Mouse (Mus musculus) bone marrow, adult 2 months (tissue): Measurements from ENCODE around the gene Gnat1. TPM values are rescaled to one million over a fixed set of nuclear protein-coding genes. Genes with fewer than 3 reads are reported as not detected.

Experiments
- H3K27ac ChIP-seq: fragments of 200-500 bp; 2 replicates; pipeline ENCODE4 v1.5.1; 2012; ENCODE audit warnings: low read depth, mild to moderate bottlenecking, control low read depth, inconsistent platforms, low read length; ENCODE audit not compliant: control insufficient read depth, poor library complexity, insufficient read depth
- H3K4me1 ChIP-seq: fragments of 200-500 bp; 2 replicates; pipeline ENCODE4 v1.6.1; 2011; ENCODE audit warnings: low read length; ENCODE audit not compliant: control insufficient read depth, insufficient read depth
- H3K4me3 ChIP-seq: fragments of 200-500 bp; replicated peaks from 2 replicates; pipeline ENCODE3; 2011; ENCODE audit warnings: mild to moderate bottlenecking, low read depth, low read length, control low read depth; ENCODE audit not compliant: control insufficient read depth
- CTCF ChIP-seq: fragments of 200-500 bp; IDR thresholded peaks from 2 replicates; pipeline ENCODE4 v1.5.1; 2011; ENCODE audit warnings: low read length, control low read depth; ENCODE audit not compliant: control insufficient read depth, insufficient read depth
- POLR2A ChIP-seq: fragments of 200-500 bp; IDR thresholded peaks from 2 replicates; pipeline ENCODE4 v1.6.1; 2011; ENCODE audit warnings: low read depth, mild to moderate bottlenecking, control low read depth, low read length, borderline replicate concordance; ENCODE audit not compliant: control insufficient read depth
- WGBS: fragments of 180-500 bp; shearing (Covaris S2); methylation state at CpG from one replicate; pipeline ENCODE4 v1.1.7; 2018; 5-methylcytosine and 5-hydroxymethylcytosine counted together
- polyA plus RNA-seq: library from polyadenylated mRNA; stranded (reverse); fragments of >200 nt; gene quantifications from 2 replicates; pipeline ENCODE4 v1.2.4, GENCODE M21; 2011; ENCODE audit warnings: low replicate concordance; ENCODE audit not compliant: missing spikeins, insufficient read depth, insufficient read length

Gene Gnat1
- polyA plus RNA-seq, 1 experiment, result not detected

DNA sequence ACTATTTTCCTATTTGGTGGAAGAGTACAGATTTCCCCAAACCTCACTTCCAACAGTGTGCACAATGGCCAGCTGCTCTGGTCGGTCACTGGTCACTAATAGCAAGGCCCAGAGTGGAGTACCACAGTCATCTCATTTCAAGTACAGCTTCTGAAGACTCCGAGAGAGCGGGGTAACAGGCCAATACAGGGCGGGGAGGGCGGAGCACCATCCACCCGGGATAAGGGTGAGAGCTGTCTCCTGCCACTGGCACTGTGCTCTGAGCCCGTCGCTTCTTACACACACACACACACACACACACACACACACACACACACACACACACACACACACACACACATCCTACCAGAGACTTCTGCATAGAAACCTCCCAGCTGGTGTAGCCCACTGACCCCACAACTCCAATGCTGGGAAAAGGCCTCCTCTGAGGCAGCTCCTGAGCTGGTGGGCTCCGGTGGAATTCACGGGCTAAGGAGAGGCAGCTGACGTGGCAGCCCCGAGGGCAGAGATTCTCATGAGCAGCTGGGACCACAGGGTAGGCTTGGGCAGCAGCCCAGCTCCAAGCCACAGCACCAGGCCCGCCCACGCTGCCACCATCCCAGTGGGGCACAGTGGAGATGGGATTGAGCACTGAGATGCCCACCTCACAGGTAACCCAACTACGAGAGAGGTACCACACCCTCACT lies 53.2 kb downstream of the Gnat1 start:
- H3K4me3 ChIP-seq, result peak overlapping the region; percentile 4
- H3K4me1 ChIP-seq, result peaks cover 14% of the 10 kb centered on the region
- H3K27ac ChIP-seq, result peak overlapping the region; percentile 43
- TF ChIP-seq CTCF (no peak), POLR2A (no peak)
- WGBS, result 46% methylated on average over 15 of the region's 15 CpGs

DNA sequence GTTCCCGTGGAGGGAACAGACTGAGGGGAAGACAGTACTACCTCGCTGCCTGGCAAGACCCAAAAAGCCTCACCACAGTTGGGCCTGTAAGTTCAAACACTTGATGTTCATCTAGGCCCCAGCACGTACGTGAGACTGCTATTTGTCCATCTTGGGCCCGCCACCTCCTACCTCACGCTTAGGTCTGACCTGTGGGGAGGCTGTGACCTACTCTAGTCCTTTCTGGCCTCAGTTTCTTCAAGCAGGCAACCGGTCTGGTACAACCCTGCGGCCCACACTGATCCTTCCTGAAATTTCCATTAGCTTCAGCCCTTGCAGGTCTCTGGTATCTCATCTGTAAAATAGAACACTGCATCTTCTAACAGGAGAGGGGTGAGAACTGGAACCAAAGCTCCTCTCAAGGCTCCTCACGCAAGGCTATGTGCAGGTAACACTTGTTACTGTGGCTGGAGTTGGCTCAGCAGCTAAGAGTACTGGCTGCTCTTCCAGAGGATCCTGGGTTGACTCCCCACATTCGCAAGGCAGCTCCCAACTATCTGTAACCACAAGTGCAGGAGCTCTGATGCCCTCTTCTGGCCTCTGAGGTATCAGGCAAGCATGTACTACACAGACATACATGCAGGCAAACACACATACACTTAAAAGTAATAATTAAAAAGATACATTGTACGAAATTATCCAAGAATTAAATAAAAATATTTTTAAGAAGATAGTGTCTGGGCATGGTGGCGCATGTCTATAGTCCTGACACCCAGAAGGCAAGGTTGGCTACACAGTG lies 54.0 kb downstream of the Gnat1 start:
- 81% methylated on average over 12 of the region's 12 CpGs for WGBS
- TF ChIP-seq CTCF (0 out of 2 replicates have a peak, but pooled peaks have one; percentile 10), POLR2A (no peak)
- peak overlapping the region; percentile 44 for H3K27ac ChIP-seq
- no peak overlapping the region for H3K4me3 ChIP-seq
- H3K4me1 ChIP-seq, result peaks cover 14% of the 10 kb centered on the region

DNA sequence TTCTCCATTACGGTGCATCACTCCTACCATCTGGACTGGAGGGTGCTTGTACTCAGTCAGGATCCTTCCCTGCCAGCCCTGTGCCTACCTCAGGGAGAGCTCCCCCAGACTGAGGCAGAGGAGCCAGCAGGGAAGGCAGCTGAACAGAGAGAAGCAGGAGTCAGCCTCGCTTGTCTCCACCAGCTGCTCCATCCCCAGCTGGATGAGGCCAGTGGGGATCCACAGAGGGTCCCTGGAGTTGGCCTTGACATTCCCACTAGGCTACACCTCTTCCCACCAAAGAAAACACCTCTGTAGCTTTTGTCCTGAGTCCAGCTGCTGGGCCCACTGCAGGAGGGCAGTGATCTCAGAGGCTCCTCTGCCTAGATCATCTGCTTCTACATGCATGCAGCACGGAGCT lies 54.6 kb downstream of the Gnat1 start:
- no peak overlapping the region for H3K4me3 ChIP-seq
- 63% methylated on average over 3 of the region's 3 CpGs for WGBS
- TF ChIP-seq POLR2A (no peak), CTCF (no peak)
- peak overlapping the region; percentile 44 for H3K27ac ChIP-seq
- peaks cover 14% of the 10 kb centered on the region for H3K4me1 ChIP-seq

DNA sequence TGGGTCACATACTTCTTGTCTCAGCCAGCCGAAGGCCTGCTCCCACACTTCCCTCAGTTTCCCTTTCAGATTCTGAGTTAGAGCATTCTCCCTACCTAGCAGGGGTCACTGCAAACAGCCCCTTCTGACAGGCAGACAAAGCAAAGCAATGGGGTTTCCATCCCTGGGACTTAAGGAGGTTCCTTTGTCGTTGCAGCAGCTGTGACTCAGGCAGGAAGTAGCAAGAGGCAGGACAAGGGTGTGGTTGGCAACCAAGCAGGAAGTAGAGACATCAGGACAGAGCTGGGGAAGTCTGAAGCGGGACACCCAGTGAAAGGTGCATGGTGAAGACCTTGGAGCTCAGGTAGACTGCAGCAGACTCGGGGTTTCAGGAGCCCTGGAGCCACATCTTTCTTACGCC lies 55.0 kb downstream of the Gnat1 start:
- Histone ChIP-seq H3K4me3 (no peak overlapping the region), H3K4me1 (peaks cover 14% of the 10 kb centered on the region), H3K27ac (peak overlapping the region; percentile 44)
- 17% methylated on average over 5 of the region's 5 CpGs for WGBS
- TF ChIP-seq CTCF, result no peak
- no peak for TF ChIP-seq POLR2A

Other genes with a start within 250 kb of the Gnat1 start
- 2.2 and 6.6 TPM in 2 replicates for gene Tmem115, start 145.8 kb downstream of the Gnat1 start, polyA plus RNA-seq
- 6.0 and 10.3 TPM in 2 replicates for gene Cyb561d2, start 137.5 kb downstream of the Gnat1 start, polyA plus RNA-seq
- 9.3 and 24.6 TPM in 2 replicates for gene Nprl2, start 137.5 kb downstream of the Gnat1 start, polyA plus RNA-seq
- not detected in 2 replicates for gene Zmynd10, start 132.4 kb downstream of the Gnat1 start, polyA plus RNA-seq
- gene Rassf1, start 128.2 kb downstream of the Gnat1 start, polyA plus RNA-seq, result 31.3 and 32.3 TPM in 2 replicates
- gene Tusc2, start 116.5 kb downstream of the Gnat1 start, polyA plus RNA-seq, result 15.0 and 22.1 TPM in 2 replicates
- gene Hyal2, start 111.8 kb downstream of the Gnat1 start, polyA plus RNA-seq, result 6.8 and 7.2 TPM in 2 replicates
- 2.9 and 8.5 TPM in 2 replicates for gene Hyal1, start 102.8 kb downstream of the Gnat1 start, polyA plus RNA-seq
- 14.9 and 34.9 TPM in 2 replicates for gene Naa80, start 100.8 kb downstream of the Gnat1 start, polyA plus RNA-seq
- gene Hyal3, start 98.9 kb downstream of the Gnat1 start, polyA plus RNA-seq, result 2.8 TPM in 1 of 2 replicates, not detected in the other
- 172 and 173 TPM in 2 replicates for gene Ifrd2, start 92.1 kb downstream of the Gnat1 start, polyA plus RNA-seq
- 2.1 TPM in 1 of 2 replicates, not detected in the other for gene Sema3b, start 70.5 kb downstream of the Gnat1 start, polyA plus RNA-seq
- gene Gnai2, start 44.3 kb downstream of the Gnat1 start, polyA plus RNA-seq, result 198 and 273 TPM in 2 replicates
- gene Slc38a3, start 10.2 kb downstream of the Gnat1 start, polyA plus RNA-seq, result 1.8 and 4.7 TPM in 2 replicates
- gene Sema3f, start 30.8 kb upstream of the Gnat1 start, polyA plus RNA-seq, result 3.6 and 5.0 TPM in 2 replicates
- 97.6 and 118 TPM in 2 replicates for gene Rbm5, start 91.3 kb upstream of the Gnat1 start, polyA plus RNA-seq
- gene Rbm6, start 193.5 kb upstream of the Gnat1 start, polyA plus RNA-seq, result 78.4 and 110 TPM in 2 replicates
- gene Mon1a, start 208.4 kb upstream of the Gnat1 start, polyA plus RNA-seq, result 6.3 and 12.9 TPM in 2 replicates
- 0.20 and 0.75 TPM in 2 replicates for gene Mst1r, start 227.2 kb upstream of the Gnat1 start, polyA plus RNA-seq
- gene Actl11, start 248.8 kb upstream of the Gnat1 start, polyA plus RNA-seq, result not detected in 2 replicates